Mouse (Mus musculus) thymus, postnatal 14 days (tissue): ENCODE data around the gene G6pc2.

Source experiments
- DNase-seq: peaks from one replicate; pipeline ENCODE4 v3.0.0; 2021

Gene G6pc2

GRCm38 (mm10) chr2:69244924-69245323 lies 34.1 kb downstream of the G6pc2 start:
- DNase-seq = no peak

GRCm38 (mm10) chr2:69247081-69247480 lies 36.2 kb downstream of the G6pc2 start:
- DNase-seq = no peak

GRCm38 (mm10) chr2:69248221-69248755 lies 37.4 kb downstream of the G6pc2 start:
- no peak for DNase-seq

- DNase-seq = no peak
These were observed 53.3 kb downstream of the G6pc2 start for GRCm38 (mm10) chr2:69264069-69264618.

- no peak for DNase-seq
These were observed 65.0 kb downstream of the G6pc2 start for GRCm38 (mm10) chr2:69275875-69276274.
